Mouse (Mus musculus): ENCODE measurements around the gene Gm21767. TPM values are rescaled to one million over a fixed set of nuclear protein-coding genes. Genes with fewer than 3 reads are reported as not detected.
"Not testable (repeated sequence)": the region's sequence is repeated elsewhere in the genome, so short reads cannot be mapped to it uniquely, and the experiment has no call there.

Gene Gm21767
- total RNA-seq (2015; ENCODE audit: low replicate concordance) (not detected in 2 replicates), total RNA-seq (2017; ENCODE audit: low replicate concordance) (not detected in 2 replicates)

DNA sequence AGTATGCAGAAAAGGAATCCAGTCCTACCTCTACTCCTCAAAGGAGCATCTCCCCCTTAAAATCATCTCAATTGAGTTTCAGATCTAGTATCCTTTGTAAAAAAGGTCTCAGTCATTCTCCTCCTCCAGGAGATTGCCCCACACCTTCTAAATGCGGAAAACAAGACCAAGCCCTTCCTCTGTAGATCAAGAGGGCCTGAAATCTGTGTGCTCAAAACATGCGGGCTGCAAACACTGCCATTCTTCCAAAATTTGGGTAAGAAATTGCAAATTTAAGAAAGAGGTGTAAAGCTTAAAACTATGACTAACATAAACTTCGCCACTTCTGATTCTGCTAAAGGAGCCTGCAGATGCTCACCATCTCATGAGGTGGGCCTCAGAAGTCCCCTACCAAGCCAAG, at the start of gene Gm21767:
Gene Gm21767, plus strand, starts transcription at position 301 of the 400 bp plus-strand sequence.
- not testable (repeated sequence) for ATAC-seq (replicated peaks; ENCODE audit: low FRiP score, poor library complexity, severe bottlenecking)

Measured in erythroid progenitor cell, adult 5-6 weeks (primary cell).